Mouse (Mus musculus) adipose tissue, adult 10 weeks (tissue): ENCODE results near the gene Eloa. TPM values are rescaled to one million over a fixed set of nuclear protein-coding genes. Genes with fewer than 3 reads are reported as not detected.

Experiments
- polyA plus RNA-seq: library from polyadenylated mRNA; stranded (reverse); fragments of 350-450 nt; fragmentation: Illumina TruSeq; extraction: RNeasy Lipid Tissue Mini Kit (QIAGEN cat#74804); gene quantifications from one replicate; pipeline ENCODE4 v1.2.3, GENCODE M21; 2014; ENCODE audit warnings: low read depth, low replicate concordance

Eloa gene
- polyA plus RNA-seq, result 24.2 TPM

GRCm38 (mm10) chr4:136021549-136022047 lies at the start of gene Eloa:
Gene Eloa (minus strand): TSS chr4:136021763.

GRCm38 (mm10) chr4:136053247-136053596 lies 31.7 kb upstream of the Eloa start, which contains the start of gene Rpl11:
Gene Rpl11 (minus strand): TSS chr4:136053428.

GRCm38 (mm10) chr4:135986943-135987710 lies 34.4 kb downstream of the Eloa start, which contains the start of gene Pithd1:
Gene Pithd1 (minus strand): TSS chr4:135987264.

GRCm38 (mm10) chr4:135972556-135972906 lies 49.0 kb downstream of the Eloa start, which contains the start of gene Lypla2:
Gene Lypla2 (minus strand): TSS chr4:135972626.

GRCm38 (mm10) chr4:135963457-135964193 lies 57.9 kb downstream of the Eloa start, which contains the start of gene Gale:
Gene Gale (plus strand): TSS chr4:135963727.

Other genes with a start within 250 kb of the Eloa start
- 89.6 TPM for gene Srsf10, start 166.0 kb downstream of the Eloa start, polyA plus RNA-seq
- 131 TPM for gene Pnrc2, start 147.9 kb downstream of the Eloa start, polyA plus RNA-seq
- gene Cnr2, start 126.4 kb downstream of the Eloa start, polyA plus RNA-seq, result 0.78 TPM
- 212 TPM for gene Fuca1, start 101.0 kb downstream of the Eloa start, polyA plus RNA-seq
- 52.3 TPM for gene Hmgcl, start 75.3 kb downstream of the Eloa start, polyA plus RNA-seq
- gene Gale, start 58.0 kb downstream of the Eloa start, polyA plus RNA-seq, result 29.9 TPM
- 50.2 TPM for gene Lypla2, start 49.1 kb downstream of the Eloa start, polyA plus RNA-seq
- 46.8 TPM for gene Pithd1, start 34.5 kb downstream of the Eloa start, polyA plus RNA-seq
- gene Rpl11, start 31.7 kb upstream of the Eloa start, polyA plus RNA-seq, result 1,130 TPM
- gene Id3, start 121.7 kb upstream of the Eloa start, polyA plus RNA-seq, result 58.8 TPM
- gene E2f2, start 150.6 kb upstream of the Eloa start, polyA plus RNA-seq, result 0.99 TPM
- gene Asap3, start 184.6 kb upstream of the Eloa start, polyA plus RNA-seq, result 5.0 TPM
- 17.5 TPM for gene Tcea3, start 226.0 kb upstream of the Eloa start, polyA plus RNA-seq